Mouse (Mus musculus) midbrain, embryonic 15.5 days (tissue): ENCODE data around the gene Slamf9. TPM values are rescaled to one million over a fixed set of nuclear protein-coding genes. Genes with fewer than 3 reads are reported as not detected.

ENCODE experiments used
- ATAC-seq: fragments of 200-750 bp; cut with Nextera tagmentation; replicated peaks from 2 replicates; pipeline ENCODE4 v1.8.0; 2017; ENCODE audit warnings: moderate TSS enrichment
- H3K27ac ChIP-seq: fragments of 300-500 bp; sonication (generic); 2 replicates; pipeline ENCODE4 v1.5.1; 2015; ENCODE audit warnings: mild to moderate bottlenecking, inconsistent platforms
- H3K27me3 ChIP-seq: fragments of 300-500 bp; sonication (generic); replicated peaks from 2 replicates; pipeline ENCODE4 v1.6.1; 2015; ENCODE audit warnings: inconsistent platforms
- H3K36me3 ChIP-seq: fragments of 300-500 bp; sonication (generic); replicated peaks from 2 replicates; pipeline ENCODE4 v1.6.1; 2015; ENCODE audit warnings: inconsistent platforms
- H3K4me1 ChIP-seq: fragments of 300-500 bp; sonication (generic); 2 replicates; pipeline ENCODE4 v1.6.1; 2015; ENCODE audit warnings: inconsistent platforms
- H3K4me2 ChIP-seq: fragments of 300-500 bp; sonication (generic); 2 replicates; pipeline ENCODE4 v1.6.1; 2015; ENCODE audit warnings: inconsistent platforms, mild to moderate bottlenecking, moderate library complexity
- H3K4me3 ChIP-seq: fragments of 300-500 bp; sonication (generic); 2 replicates; pipeline ENCODE4 v1.5.1; 2015; ENCODE audit warnings: mild to moderate bottlenecking, inconsistent platforms
- H3K9ac ChIP-seq: fragments of 300-500 bp; sonication (generic); 2 replicates; pipeline ENCODE4 v1.6.1; 2015; ENCODE audit warnings: mild to moderate bottlenecking, inconsistent platforms
- H3K9me3 ChIP-seq: fragments of 300-500 bp; sonication (generic); 2 replicates; pipeline ENCODE4 v1.6.1; 2016; ENCODE audit warnings: inconsistent platforms
- WGBS: fragments of 180-500 bp; shearing (Covaris S2); methylation state at CpG from one replicate; pipeline ENCODE4 v1.1.7; 2015; ENCODE audit warnings: mixed read lengths; 5-methylcytosine and 5-hydroxymethylcytosine counted together
- polyA plus RNA-seq: library from polyadenylated mRNA; unstranded; fragments of >200 nt; fragmentation: Nextera tagmentation; extraction: Ambion mirVana; gene quantifications from 2 replicates; pipeline ENCODE4 v1.2.1, GENCODE M21; 2015

Slamf9 gene
- polyA plus RNA-seq, 1 experiment from 2014 or later, result 0.13 TPM

DNA sequence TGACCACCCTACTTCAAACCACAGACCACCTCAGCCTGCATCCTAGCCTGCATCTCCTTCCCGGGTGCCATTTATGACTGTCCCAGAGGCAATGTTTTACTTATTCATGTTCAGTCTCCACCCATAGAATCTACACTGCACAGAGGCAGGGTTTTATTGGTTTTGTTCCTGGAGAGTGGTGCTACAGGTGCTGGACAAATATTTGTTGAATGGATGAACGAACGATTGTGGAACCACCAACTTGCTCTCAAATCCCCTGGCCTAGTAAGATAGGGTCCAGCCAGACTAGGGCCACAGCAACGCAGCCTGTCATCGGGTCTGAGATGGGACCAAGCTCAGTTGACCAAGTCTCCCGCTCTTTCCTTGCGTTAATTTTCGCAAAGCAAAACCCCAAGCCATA is 34.8 kb downstream of the Slamf9 start:
- no peaks in the 10 kb centered on the region for H3K27me3 ChIP-seq
- no peaks in the 10 kb centered on the region for H3K4me1 ChIP-seq
- H3K9ac ChIP-seq, result no peak overlapping the region
- no peaks in the 10 kb centered on the region for H3K9me3 ChIP-seq
- ATAC-seq, result no peak
- no peaks in the 10 kb centered on the region for H3K36me3 ChIP-seq
- 49% methylated on average over 8 of the region's 8 CpGs for WGBS
- no peak overlapping the region for H3K4me3 ChIP-seq
- no peak overlapping the region for H3K4me2 ChIP-seq
- H3K27ac ChIP-seq, result no peak overlapping the region

DNA sequence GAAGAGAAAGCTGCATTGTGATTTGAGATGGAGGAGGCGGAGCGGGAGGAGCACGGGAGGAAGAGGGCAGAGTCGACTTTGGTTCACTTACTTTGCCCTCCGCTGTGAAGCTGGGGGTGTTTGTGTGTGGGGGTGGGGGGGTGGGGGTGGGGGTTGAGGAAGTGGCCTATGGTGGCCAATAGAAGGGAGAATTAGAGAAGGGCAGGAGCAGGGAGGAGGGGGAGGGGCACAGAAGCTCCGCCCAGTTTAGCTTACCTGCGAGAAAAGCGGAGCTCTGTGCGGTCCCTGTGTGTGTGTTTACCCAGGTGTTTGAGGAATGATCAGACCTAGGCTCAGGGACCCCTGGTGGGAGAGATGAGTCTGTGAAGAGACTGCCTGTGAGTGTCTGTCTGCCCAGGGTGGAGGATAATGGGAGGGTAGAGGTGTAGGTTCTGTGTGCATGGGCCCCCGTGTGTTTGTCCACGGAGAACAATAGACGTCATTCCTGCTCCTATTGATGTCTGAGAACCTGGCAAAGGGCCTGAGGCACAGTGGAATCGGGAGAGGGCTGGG is 35.3 kb downstream of the Slamf9 start:
- no peak overlapping the region for H3K27ac ChIP-seq
- ATAC-seq, result no peak; the same call in 1 of the 2 replicates
- H3K36me3 ChIP-seq, result no peaks in the 10 kb centered on the region
- no peak overlapping the region for H3K4me2 ChIP-seq
- no peaks in the 10 kb centered on the region for H3K27me3 ChIP-seq
- H3K4me3 ChIP-seq, result no peak overlapping the region
- 30% methylated on average over 13 of the region's 13 CpGs for WGBS
- H3K9me3 ChIP-seq, result no peaks in the 10 kb centered on the region
- H3K4me1 ChIP-seq, result no peaks in the 10 kb centered on the region
- H3K9ac ChIP-seq, result no peak overlapping the region

DNA sequence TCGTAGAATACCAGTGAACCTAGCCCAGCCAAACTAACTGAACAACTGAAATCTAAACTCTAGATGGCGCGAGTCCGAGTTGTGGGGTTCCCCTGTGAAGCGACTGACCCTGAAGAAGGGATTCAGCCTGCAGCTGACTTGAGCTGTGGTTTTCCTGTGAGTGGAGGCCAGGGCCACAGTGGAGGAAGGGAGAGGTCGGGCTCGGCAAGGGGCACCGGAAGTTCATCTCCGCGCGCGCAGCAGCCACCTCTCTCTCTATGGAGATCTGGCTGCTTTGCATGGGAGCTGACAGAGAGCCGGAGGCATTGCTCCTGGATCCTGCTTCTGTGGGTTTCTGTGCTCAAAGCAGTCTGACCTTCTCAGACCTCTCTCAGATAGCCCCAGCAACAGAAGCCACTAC is 37.8 kb downstream of the Slamf9 start:
- no peak overlapping the region for H3K9ac ChIP-seq
- ATAC-seq, result no peak
- H3K4me2 ChIP-seq, result peak overlapping the region; percentile 10; the same call in 1 of the 2 replicates
- no peak overlapping the region for H3K4me3 ChIP-seq
- 29% methylated on average over 13 of the region's 13 CpGs for WGBS
- H3K27me3 ChIP-seq, result no peaks in the 10 kb centered on the region
- H3K4me1 ChIP-seq, result no peaks in the 10 kb centered on the region
- no peaks in the 10 kb centered on the region for H3K36me3 ChIP-seq
- H3K27ac ChIP-seq, result no peak overlapping the region
- H3K9me3 ChIP-seq, result no peaks in the 10 kb centered on the region

DNA sequence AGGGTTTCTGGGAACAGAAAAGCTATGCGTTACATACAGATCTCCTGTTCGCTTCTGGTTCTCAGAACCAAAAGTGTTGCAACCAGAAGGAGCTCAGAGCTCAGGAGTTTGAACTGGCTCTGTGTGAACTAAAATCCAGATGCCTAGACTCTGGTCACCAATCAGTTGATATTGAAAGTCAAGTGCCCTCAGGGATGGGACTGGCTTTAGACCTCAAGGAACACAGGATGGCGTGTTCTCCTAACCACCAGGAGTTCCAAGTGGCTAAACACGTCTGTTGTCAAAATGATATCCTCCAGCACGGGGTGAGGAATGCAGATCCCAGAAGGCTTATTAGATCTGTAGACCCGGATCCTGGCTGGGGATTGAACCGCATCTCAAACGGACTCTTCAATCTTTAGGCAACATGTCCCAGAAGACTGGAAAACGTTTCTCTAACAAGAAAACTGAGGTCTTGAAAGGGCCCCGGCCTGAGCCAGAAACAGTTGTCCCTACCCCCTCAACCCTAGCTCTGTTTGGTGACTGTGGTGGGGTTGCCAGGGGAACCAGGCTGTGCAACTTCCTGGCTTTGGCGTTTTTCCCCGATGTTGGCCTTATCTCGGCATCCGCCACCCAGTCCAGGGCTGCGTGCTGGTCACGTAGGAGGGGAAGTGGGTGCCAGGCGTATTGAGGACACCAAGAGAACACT is 38.5 kb downstream of the Slamf9 start:
- ATAC-seq, result no peak
- Histone ChIP-seq H3K27me3 (no peaks in the 10 kb centered on the region), H3K4me3 (no peak overlapping the region), H3K4me1 (no peaks in the 10 kb centered on the region), H3K27ac (no peak overlapping the region), H3K4me2 (no peak overlapping the region), H3K9me3 (no peaks in the 10 kb centered on the region), H3K9ac (no peak overlapping the region), H3K36me3 (no peaks in the 10 kb centered on the region)
- 76% methylated on average over 17 of the region's 17 CpGs for WGBS

DNA sequence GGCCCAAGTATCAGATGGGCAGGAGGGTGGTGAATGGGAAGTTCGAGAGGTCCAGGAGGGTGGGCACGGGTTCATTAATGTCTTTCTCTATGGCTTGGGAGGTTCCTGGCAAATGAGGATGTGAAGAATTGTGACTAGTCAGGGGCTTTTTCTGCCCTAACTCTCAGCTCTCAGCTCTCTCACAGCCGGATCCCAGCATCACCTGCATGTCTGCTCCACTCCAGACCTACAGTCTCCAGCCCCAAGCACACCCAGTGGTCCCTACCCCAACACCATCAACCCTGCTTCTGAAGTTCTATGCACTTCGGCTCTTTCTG is 39.0 kb downstream of the Slamf9 start:
- no peak overlapping the region for H3K27ac ChIP-seq
- WGBS, result 77% methylated on average over 4 of the region's 4 CpGs
- no peak overlapping the region for H3K9ac ChIP-seq
- no peaks in the 10 kb centered on the region for H3K27me3 ChIP-seq
- H3K9me3 ChIP-seq, result no peaks in the 10 kb centered on the region
- H3K4me3 ChIP-seq, result no peak overlapping the region
- no peaks in the 10 kb centered on the region for H3K36me3 ChIP-seq
- H3K4me2 ChIP-seq, result no peak overlapping the region
- ATAC-seq, result no peak
- H3K4me1 ChIP-seq, result no peaks in the 10 kb centered on the region

DNA sequence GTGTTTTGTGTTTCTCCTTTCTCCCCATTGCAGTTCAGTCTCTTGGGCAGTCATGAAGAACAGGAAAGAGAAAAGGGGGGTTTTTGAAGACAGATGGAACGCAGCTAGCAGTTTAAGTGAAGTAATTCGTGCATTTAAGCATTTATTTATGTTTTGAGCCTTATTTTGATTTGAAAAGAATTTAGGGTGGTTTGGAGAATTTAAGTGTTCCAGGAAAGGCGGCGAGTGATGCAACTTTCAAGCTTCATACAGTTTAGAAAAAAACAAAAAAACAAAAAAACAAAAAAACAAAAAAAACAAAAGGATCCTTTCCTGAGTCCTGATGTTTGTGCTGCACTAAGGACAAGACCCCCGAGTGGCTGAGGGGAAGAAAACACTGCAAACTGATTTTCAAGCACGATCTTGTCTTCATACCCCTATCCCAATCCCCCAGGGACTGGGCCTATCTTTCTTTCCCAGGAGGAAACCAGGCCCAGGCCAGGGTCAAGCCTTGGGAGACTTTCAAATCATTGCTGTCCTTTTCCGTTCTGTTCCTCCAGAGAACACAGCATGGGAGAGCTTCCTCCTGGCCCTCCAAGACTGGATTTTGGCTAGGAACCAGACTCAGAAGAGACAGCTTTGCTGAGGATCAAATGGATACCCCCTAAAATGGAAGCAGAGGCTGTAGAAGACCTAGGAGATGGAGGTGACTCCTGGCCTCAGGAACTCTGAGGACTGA is 39.6 kb downstream of the Slamf9 start:
- H3K27ac ChIP-seq, result no peak overlapping the region
- no peak overlapping the region for H3K4me3 ChIP-seq
- H3K4me1 ChIP-seq, result no peaks in the 10 kb centered on the region
- no peaks in the 10 kb centered on the region for H3K27me3 ChIP-seq
- H3K9ac ChIP-seq, result no peak overlapping the region
- no peak overlapping the region for H3K4me2 ChIP-seq
- 83% methylated on average over 7 of the region's 7 CpGs for WGBS
- no peaks in the 10 kb centered on the region for H3K36me3 ChIP-seq
- ATAC-seq, result no peak
- H3K9me3 ChIP-seq, result no peaks in the 10 kb centered on the region

DNA sequence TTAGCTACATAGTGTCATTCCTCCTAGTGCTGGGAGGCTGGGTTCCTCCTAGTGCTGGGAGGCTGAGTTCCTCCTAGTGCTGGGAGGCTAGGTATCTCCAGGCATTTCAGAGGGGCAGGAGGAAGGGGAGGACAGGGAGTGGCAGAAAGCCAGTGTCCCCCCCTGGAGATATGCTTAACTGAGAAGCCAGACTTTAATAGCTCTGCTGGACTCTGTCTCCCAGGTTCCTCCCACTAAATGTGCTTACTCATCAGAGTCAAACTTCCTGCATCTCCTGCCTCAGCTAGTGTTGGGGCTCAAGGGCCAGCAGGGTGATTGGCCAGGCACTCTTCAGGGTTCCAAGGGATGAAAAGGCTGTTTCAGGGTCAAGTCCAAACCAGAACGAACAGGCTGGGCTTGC is 40.2 kb downstream of the Slamf9 start:
- Histone ChIP-seq H3K9me3 (no peaks in the 10 kb centered on the region), H3K9ac (no peak overlapping the region), H3K4me3 (no peak overlapping the region), H3K27me3 (no peaks in the 10 kb centered on the region), H3K36me3 (no peaks in the 10 kb centered on the region), H3K4me1 (peaks cover 4% of the 10 kb centered on the region), H3K27ac (no peak overlapping the region), H3K4me2 (no peak overlapping the region)
- WGBS, result 59% methylated on average over 1 of the region's 1 CpGs
- ATAC-seq, result no peak

DNA sequence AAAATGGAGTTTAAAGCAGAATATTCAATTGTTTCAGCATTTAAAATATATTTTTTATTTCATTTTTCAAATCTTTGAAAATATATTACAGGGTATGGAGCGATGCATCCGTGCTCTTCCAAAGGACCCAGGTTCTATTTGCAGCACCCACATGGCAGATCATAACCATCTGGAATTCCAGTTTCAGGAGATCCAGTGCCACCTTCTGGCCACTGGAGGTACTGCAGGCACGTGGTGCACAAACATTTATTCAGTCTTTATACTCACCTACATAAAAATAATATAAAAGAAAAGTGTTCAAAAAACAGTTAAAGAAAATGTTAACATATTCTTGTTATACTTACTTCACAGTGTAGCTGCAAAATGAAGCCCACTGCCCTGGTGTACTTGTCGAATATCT is 42.9 kb downstream of the Slamf9 start:
- no peak for ATAC-seq
- no peaks in the 10 kb centered on the region for H3K9me3 ChIP-seq
- H3K4me1 ChIP-seq, result peaks cover 15% of the 10 kb centered on the region
- WGBS, result 75% methylated on average over 4 of the region's 4 CpGs
- no peak overlapping the region for H3K27ac ChIP-seq
- H3K36me3 ChIP-seq, result no peaks in the 10 kb centered on the region
- H3K4me2 ChIP-seq, result no peak overlapping the region
- H3K9ac ChIP-seq, result no peak overlapping the region
- no peaks in the 10 kb centered on the region for H3K27me3 ChIP-seq
- no peak overlapping the region for H3K4me3 ChIP-seq

DNA sequence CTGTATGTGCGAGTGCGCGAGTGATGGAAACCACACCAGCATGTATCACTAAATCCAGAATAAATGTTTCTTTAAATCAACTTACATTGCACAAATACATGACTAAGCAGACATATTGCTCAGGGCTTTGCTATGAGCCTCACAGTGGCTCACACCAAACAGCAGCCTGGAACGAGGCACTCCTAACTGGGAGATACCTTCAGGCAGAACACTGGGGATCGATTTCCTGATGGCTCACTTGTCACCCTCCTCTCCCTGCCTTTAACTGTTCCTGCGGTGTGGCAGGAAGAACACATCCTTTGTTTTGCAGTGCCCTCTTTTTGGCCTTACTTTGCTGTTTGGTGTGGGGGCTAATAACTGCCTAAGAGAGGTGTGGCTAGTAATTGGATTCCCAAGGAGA is 44.5 kb downstream of the Slamf9 start:
- Histone ChIP-seq H3K4me3 (no peak overlapping the region), H3K4me1 (peaks cover 15% of the 10 kb centered on the region), H3K27ac (no peak overlapping the region), H3K27me3 (no peaks in the 10 kb centered on the region), H3K9ac (no peak overlapping the region), H3K36me3 (no peaks in the 10 kb centered on the region), H3K4me2 (no peak overlapping the region), H3K9me3 (no peaks in the 10 kb centered on the region)
- ATAC-seq, result no peak
- WGBS, result 66% methylated on average over 6 of the region's 6 CpGs

DNA sequence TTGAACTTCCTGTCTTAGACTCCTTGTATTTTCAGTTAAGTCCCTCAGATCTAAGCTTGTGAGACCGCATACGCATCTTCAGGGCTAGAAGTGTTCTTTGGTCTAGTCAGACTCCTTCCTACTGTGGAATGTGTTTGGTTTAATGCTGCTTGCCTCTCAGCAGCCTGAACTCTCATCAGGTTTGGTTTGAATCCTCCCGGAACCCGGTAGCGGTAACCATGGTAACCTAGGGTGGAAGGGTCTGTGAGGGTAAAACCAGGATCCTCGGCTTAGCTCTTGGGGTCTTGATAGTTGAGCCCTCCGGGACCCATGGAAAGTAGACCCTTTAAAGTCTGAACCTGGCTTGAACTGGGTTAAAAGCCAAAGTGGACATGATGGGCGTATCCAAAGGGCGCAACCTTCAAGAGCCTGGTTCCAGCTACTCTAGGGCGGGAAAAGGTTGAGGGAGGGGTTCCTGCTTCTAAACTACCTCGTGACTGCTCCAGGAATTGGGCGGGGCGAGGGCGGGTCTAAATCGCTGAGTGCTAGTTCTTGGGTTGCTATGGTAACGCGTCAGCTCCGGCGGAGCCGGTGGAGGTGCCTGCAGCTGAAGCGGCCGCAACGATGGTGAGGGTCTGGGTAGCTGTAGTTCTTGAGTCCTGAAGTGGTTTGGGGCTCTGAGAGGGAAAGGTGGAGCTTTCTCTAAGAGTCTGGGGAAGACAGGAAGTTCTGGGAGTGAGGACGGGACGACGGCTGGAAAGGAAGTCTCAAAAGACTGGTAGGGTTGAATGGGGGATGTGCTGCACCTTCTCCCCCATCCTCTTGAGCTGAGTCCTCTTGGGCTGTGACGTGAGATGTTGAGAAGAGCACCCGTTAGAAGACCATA is 45.6 kb downstream of the Slamf9 start, which contains the start of gene Cfap45:
Gene Cfap45 (plus strand): TSS at position 226 of the 865 bp plus-strand sequence.
- Histone ChIP-seq H3K4me1 (peaks cover 15% of the 10 kb centered on the region), H3K4me2 (peak within 1 kb of the TSS; percentile 78), H3K9ac (peak within 1 kb of the TSS; percentile 33), H3K9me3 (no peaks in the 10 kb centered on the region), H3K4me3 (peak within 1 kb of the TSS; percentile 41), H3K27me3 (no peaks in the 10 kb centered on the region), H3K27ac (peak within 1 kb of the TSS; percentile 56), H3K36me3 (no peaks in the 10 kb centered on the region)
- 2% methylated on average over 28 of the region's 28 CpGs for WGBS
- ATAC-seq, result peak; percentile 94

DNA sequence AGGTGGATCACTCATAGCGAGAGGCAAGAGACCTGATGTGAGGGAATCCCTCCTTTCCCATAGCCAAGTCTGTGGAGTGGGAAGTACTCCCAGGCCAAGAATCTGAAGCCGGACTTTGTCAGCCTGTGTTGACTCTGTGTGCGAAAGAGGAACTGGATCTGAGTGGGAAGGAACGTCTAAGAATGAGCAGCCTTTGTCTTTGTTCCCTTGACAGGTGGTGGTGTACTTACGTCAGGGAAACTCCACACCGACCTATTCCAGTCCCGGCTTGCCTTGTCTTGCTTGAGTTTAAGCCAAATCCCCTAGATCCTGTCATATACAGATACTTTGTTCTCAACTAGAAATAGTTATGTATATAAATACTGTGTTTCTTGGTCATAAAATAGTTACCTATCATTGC is 47.4 kb downstream of the Slamf9 start:
- ATAC-seq, result no peak
- WGBS, result 69% methylated on average over 7 of the region's 7 CpGs

DNA sequence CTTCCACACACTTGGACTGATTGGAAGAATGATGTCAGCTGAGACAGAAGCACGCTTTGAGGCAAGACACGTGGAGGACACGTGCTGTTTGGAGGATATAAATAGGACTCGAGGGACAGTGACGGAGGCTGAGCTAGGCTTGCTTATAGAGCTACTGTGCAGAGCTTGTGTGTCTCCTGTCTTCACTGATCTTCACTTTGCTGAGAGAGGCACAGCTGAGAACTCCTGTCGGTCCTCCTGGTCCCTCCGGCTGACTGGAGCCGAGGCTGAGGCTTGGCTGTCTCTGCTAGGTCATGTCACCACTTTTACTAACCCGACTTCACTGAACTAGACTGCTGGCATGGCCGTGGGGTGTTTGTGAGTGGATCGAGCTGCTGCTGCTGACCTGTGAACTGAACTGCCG is 48.5 kb downstream of the Slamf9 start:
- Histone ChIP-seq H3K9ac (no peak overlapping the region), H3K4me3 (no peak overlapping the region), H3K36me3 (no peaks in the 10 kb centered on the region), H3K4me1 (peaks cover 15% of the 10 kb centered on the region), H3K27ac (no peak overlapping the region), H3K27me3 (no peaks in the 10 kb centered on the region; the same call in 1 of the 2 replicates), H3K9me3 (no peaks in the 10 kb centered on the region), H3K4me2 (no peak overlapping the region)
- WGBS, result 72% methylated on average over 12 of the region's 12 CpGs
- no peak for ATAC-seq

More for the DNA sequence above, 47.4 kb downstream of the Slamf9 start:
- Histone ChIP-seq H3K4me1 (peaks cover 15% of the 10 kb centered on the region), H3K4me2 (no peak overlapping the region), H3K27me3 (no peaks in the 10 kb centered on the region), H3K36me3 (no peaks in the 10 kb centered on the region), H3K4me3 (no peak overlapping the region), H3K9me3 (no peaks in the 10 kb centered on the region), H3K27ac (no peak overlapping the region), H3K9ac (no peak overlapping the region)
